Mouse (Mus musculus): ENCODE results near the gene Plekhj1. TPM values are rescaled to one million over a fixed set of nuclear protein-coding genes. Genes with fewer than 3 reads are reported as not detected.

The Plekhj1 gene
- total RNA-seq (2014; rRNA removed) (68.0 and 88.1 TPM in 2 replicates), polyA plus RNA-seq (2015; fragmentation: Nextera tagmentation; extraction: Ambion mirVana) (94.1 and 103 TPM in 2 replicates)

GRCm38 (mm10) chr10:80798150-80799006, at the start of gene Plekhj1, which contains the start of gene Sf3a2:
Plekhj1 (minus strand) TSS chr10:80798626.
Sf3a2 (plus strand) TSS chr10:80798198.
- Histone ChIP-seq H3K36me3 (ENCODE audit: insufficient read depth, low read length) (peaks cover 47% of the 10 kb centered on the region), H3K9me3 (ENCODE audit: low read length) (no peaks in the 10 kb centered on the region), H3K4me2 (ENCODE audit: low read depth, low read length, poor library complexity, severe bottlenecking) (peak within 1 kb of the TSS; percentile 94), H3K9ac (replicated peaks; ENCODE audit: low read length, poor library complexity, severe bottlenecking) (peak within 1 kb of the TSS; percentile 99), H3K27me3 (ENCODE audit: insufficient read depth, low read length) (no peaks in the 10 kb centered on the region), H3K4me3 (ENCODE audit: low read depth, low read length) (peak within 1 kb of the TSS; percentile 79), H3K4me1 (ENCODE audit: insufficient read depth, low read length) (peaks cover 14% of the 10 kb centered on the region), H3K27ac (ENCODE audit: low read depth, low read length) (peak within 1 kb of the TSS; percentile 99)
- ATAC-seq (ENCODE audit: low FRiP score) (peak; percentile 89), DNase-seq (ENCODE audit: low spot score) (peak; percentile 98)
- no peak for TF ChIP-seq CTCF (IDR thresholded peaks at IDR 0.05)
- under 1% methylated on average over 102 of the region's 104 CpGs for WGBS

- Histone ChIP-seq H3K4me1 (ENCODE audit: insufficient read depth, low read length) (no peaks in the 10 kb centered on the region), H3K9ac (replicated peaks; ENCODE audit: low read length, poor library complexity, severe bottlenecking) (no peak overlapping the region), H3K36me3 (ENCODE audit: insufficient read depth, low read length) (0 out of 2 replicates have a peak, but pooled peaks cover 2% of the 10 kb centered on the region), H3K27ac (ENCODE audit: low read depth, low read length) (no peak overlapping the region), H3K4me2 (ENCODE audit: low read depth, low read length, poor library complexity, severe bottlenecking) (no peak overlapping the region), H3K4me3 (ENCODE audit: low read depth, low read length) (no peak overlapping the region), H3K9me3 (ENCODE audit: low read length) (no peaks in the 10 kb centered on the region), H3K27me3 (ENCODE audit: insufficient read depth, low read length) (peaks cover 7% of the 10 kb centered on the region; the same call in 1 of the 2 replicates)
- WGBS = 80% methylated on average over 12 of the region's 12 CpGs
- no peak for TF ChIP-seq CTCF (IDR thresholded peaks at IDR 0.05)
- DNase-seq (ENCODE audit: low spot score) = no peak
- ATAC-seq (ENCODE audit: low FRiP score) = no peak
Measured at GRCm38 (mm10) chr10:80845732-80846131, 47.3 kb upstream of the Plekhj1 start.

DNA sequence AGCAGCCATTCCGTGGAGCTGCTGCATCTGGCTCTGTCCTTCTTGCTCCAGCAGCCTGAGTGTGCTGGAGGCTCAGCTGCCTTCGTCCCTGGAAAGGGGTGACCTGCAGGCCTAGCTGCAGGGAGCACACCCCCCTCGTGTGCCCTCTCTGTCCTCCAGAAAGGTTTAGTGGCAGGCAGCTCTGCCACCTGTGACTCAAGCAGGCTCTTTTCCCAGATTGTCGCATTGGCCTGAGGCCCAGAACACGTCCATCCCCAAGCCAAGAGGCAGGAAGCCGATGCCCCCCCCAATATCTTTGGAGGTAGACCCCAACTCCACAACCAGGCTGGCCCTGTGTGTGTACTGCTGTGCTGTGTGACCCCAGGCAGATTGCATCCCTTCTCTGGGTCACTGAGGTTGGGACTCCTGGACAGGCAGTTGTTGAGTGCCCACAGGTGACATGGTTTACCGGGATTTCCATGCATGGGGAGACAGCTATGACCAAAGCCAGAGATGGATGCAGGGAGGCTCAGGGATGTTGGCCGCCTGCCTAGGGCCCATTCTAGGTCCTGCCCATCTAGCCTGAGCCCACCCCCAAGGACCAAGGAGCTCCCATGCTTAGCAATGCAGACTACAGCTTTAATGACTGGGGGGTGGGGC, 46.7 kb upstream of the Plekhj1 start:
- Histone ChIP-seq H3K4me3 (ENCODE audit: low read depth, low read length) (no peak overlapping the region), H3K36me3 (ENCODE audit: insufficient read depth, low read length) (0 out of 2 replicates have a peak, but pooled peaks cover 2% of the 10 kb centered on the region), H3K27ac (ENCODE audit: low read depth, low read length) (no peak overlapping the region), H3K9me3 (ENCODE audit: low read length) (no peaks in the 10 kb centered on the region), H3K4me1 (ENCODE audit: insufficient read depth, low read length) (no peaks in the 10 kb centered on the region), H3K4me2 (ENCODE audit: low read depth, low read length, poor library complexity, severe bottlenecking) (no peak overlapping the region), H3K27me3 (ENCODE audit: insufficient read depth, low read length) (peaks cover 7% of the 10 kb centered on the region; the same call in 1 of the 2 replicates), H3K9ac (replicated peaks; ENCODE audit: low read length, poor library complexity, severe bottlenecking) (no peak overlapping the region)
- no peak for ATAC-seq (ENCODE audit: low FRiP score)
- DNase-seq (ENCODE audit: low spot score) = no peak
- 51% methylated on average over 8 of the region's 8 CpGs for WGBS
- TF ChIP-seq CTCF (IDR thresholded peaks at IDR 0.05) = no peak

- 4% methylated on average over 40 of the region's 51 CpGs for WGBS
- H3K9ac ChIP-seq (replicated peaks; ENCODE audit: low read length, poor library complexity, severe bottlenecking) = peak within 1 kb of the TSS; percentile 86
- H3K27ac ChIP-seq (ENCODE audit: low read depth, low read length) = no peak within 1 kb of the TSS
- H3K9me3 ChIP-seq (ENCODE audit: low read length) = no peaks in the 10 kb centered on the region
- H3K4me3 ChIP-seq (ENCODE audit: low read depth, low read length) = peak within 1 kb of the TSS; percentile 70
- no peaks in the 10 kb centered on the region for H3K4me1 ChIP-seq (ENCODE audit: insufficient read depth, low read length)
- peaks cover 7% of the 10 kb centered on the region; the same call in 1 of the 2 replicates for H3K27me3 ChIP-seq (ENCODE audit: insufficient read depth, low read length)
- no peak for TF ChIP-seq CTCF (IDR thresholded peaks at IDR 0.05)
- H3K36me3 ChIP-seq (ENCODE audit: insufficient read depth, low read length) = no peaks in the 10 kb centered on the region
- ATAC-seq (ENCODE audit: low FRiP score) (peak; percentile 63), DNase-seq (ENCODE audit: low spot score) (peak; percentile 68)
- H3K4me2 ChIP-seq (ENCODE audit: low read depth, low read length, poor library complexity, severe bottlenecking) = peak within 1 kb of the TSS; percentile 86
Measured at GRCm38 (mm10) chr10:80843931-80844547, 45.6 kb upstream of the Plekhj1 start, which contains the start of gene Lingo3. Lingo3 (minus strand) TSS chr10:80844039.

GRCm38 (mm10) chr10:80843087-80843930, 44.9 kb upstream of the Plekhj1 start:
- Histone ChIP-seq H3K9ac (replicated peaks; ENCODE audit: low read length, poor library complexity, severe bottlenecking) (peak overlapping the region; percentile 86), H3K4me3 (ENCODE audit: low read depth, low read length) (peak overlapping the region; percentile 70), H3K27ac (ENCODE audit: low read depth, low read length) (no peak overlapping the region), H3K4me1 (ENCODE audit: insufficient read depth, low read length) (no peaks in the 10 kb centered on the region), H3K4me2 (ENCODE audit: low read depth, low read length, poor library complexity, severe bottlenecking) (peak overlapping the region; percentile 86), H3K9me3 (ENCODE audit: low read length) (no peaks in the 10 kb centered on the region), H3K36me3 (ENCODE audit: insufficient read depth, low read length) (no peaks in the 10 kb centered on the region), H3K27me3 (ENCODE audit: insufficient read depth, low read length) (peaks cover 7% of the 10 kb centered on the region; the same call in 1 of the 2 replicates)
- ATAC-seq (ENCODE audit: low FRiP score) (peak; percentile 45), DNase-seq (ENCODE audit: low spot score) (no peak)
- WGBS = 6% methylated on average over 31 of the region's 32 CpGs
- no peak for TF ChIP-seq CTCF (IDR thresholded peaks at IDR 0.05)

Data from midbrain, postnatal 0 days (tissue).